Mouse (Mus musculus): ENCODE measurements around the gene B830017H08Rik.

The B830017H08Rik gene

DNA sequence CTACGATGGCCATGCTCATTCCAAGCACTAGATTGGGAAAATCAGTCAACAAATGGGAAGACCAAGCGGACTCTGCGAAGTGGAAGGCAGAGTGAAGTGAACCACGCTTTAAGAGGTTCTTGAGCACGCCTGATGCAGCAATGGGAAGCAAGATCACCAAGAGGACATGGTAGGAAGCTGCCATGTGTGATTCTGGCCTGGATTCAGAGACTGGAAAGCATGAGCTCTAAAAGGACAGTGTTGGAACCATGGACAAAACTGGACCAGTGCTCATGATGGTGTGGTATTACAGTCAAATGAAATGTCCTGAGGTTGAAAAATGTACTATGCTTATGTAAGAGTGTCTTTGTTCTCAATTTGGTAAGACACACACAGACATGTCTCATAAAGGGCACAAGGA, 18.4 kb downstream of the B830017H08Rik start:
- DNase-seq (ENCODE audit: low read depth) = no peak

DNA sequence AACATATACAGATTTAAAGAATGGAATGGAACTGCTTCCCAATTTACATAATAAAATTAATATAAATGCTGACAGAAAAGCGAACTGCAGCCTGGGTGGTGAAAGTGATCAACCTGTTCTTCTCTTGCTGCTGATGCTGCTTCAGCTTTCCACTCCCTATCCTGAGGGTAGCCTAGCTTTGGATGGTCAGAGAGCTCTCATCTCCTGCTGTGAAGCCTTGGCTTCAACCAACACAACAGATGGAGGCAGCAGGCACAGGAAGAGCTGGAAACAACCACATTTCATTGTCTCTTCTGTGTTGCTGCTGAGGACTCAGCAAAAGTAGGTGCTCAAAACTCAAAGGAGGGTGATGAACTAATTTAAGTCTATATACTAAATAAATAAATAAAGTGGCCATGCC, 18.9 kb downstream of the B830017H08Rik start:
- DNase-seq (ENCODE audit: low read depth) = no peak

- DNase-seq (ENCODE audit: low read depth) = no peak
Measured at GRCm38 (mm10) chr16:17853263-17853662, 20.3 kb downstream of the B830017H08Rik start.

DNA sequence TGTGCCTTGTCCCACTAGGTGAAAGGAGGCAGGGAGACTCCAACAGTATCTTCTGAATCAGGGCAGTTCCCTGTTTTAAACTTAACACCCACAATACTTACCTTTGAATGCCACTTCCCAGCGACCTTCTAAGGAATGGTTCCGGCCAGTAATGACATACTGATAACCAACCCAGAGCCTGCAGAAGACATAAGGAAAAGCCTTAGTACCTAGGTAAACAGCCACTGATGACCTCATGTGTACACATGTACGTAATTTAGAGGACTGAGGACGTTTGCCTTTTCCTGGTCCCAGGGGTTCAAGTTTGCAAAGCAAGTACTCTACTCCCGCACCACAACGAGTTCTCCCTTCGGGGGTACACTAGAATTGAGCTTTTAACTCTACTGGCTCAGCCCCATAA, 24.2 kb downstream of the B830017H08Rik start:
- DNase-seq (ENCODE audit: low read depth) = no peak

GRCm38 (mm10) chr16:17858592-17858991, 25.7 kb downstream of the B830017H08Rik start:
- DNase-seq (ENCODE audit: low read depth) = peak; percentile 37

GRCm38 (mm10) chr16:17865293-17865692, 32.4 kb downstream of the B830017H08Rik start:
- DNase-seq (ENCODE audit: low read depth) = no peak

DNA sequence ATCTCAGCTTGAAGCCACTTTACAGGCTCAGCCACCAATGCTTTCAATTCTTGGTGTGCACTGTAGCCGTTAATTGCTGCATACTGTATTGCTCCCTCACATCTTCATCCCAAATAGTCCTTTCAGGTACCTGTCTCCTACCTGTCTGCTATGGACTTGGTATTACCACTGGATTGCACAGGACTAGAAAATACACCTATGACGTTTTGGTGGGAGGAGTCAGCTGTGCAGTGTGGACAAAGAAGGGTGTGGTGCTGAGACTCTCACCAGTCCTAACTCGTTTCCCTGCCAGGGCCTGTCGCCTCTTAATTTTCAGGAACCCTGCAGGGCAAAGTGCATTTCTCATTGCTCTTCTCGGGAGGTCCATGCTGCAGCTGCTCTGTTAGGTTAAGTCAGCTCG, 32.8 kb downstream of the B830017H08Rik start:
- DNase-seq (ENCODE audit: low read depth) = no peak

DNA sequence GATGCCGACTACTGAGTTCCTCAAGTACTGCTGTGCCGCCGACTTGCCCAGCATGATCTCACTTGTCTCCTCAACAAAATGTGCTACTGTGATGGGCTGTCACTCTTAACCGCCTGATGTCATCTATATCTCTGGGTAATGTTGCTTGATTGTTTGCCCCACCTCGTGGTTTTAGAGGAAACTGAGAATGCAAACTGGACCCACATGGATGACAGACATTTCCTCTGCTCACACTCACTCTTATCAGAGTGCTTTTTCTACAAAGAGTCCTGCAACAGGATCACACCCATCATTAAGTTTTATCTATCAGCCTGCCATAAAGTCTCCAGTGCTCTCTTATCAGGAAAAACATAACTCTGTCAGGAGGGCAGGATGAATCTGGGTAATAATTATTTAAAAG, 38.3 kb downstream of the B830017H08Rik start:
- DNase-seq (ENCODE audit: low read depth) = no peak

DNA sequence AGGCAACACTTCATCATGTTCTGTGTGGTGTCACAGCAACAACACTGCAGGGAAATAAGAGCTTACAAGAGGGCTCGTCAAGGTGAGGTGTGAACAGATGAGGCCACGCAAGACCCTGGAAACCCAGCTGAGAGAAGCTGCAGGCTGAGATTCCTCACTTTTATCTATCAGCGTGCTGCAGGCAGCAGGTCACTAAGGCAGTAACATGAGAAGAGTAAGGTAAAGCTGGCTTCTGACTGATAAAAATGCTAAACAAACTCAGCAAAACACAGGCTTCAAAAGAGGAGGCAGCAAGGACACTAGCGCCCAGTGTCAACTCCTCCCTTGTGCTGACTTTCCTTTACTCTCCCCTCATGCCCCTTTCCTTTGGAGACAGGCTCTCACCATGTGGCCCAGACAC, 40.1 kb downstream of the B830017H08Rik start:
- DNase-seq (ENCODE audit: low read depth) = no peak

DNA sequence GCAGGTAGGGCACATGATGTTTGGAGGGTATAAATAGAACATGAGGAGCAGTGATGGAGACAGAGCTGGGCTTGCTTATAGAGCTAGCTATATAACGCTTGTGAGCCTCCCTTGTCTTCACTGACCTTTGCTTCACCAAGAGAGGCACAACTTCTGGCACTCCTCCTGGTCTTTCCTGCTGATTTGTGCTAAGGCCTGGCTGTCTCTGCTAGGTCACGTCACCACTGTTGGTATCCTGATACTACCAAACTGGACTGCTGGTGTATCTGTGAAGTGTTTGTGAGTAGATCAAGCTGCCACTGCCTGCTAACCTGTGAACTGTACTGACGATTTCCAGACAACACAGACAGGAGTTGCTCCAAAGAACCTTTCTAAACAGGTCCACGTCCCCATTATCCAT, 42.3 kb downstream of the B830017H08Rik start:
- no peak for DNase-seq (ENCODE audit: low read depth)

DNA sequence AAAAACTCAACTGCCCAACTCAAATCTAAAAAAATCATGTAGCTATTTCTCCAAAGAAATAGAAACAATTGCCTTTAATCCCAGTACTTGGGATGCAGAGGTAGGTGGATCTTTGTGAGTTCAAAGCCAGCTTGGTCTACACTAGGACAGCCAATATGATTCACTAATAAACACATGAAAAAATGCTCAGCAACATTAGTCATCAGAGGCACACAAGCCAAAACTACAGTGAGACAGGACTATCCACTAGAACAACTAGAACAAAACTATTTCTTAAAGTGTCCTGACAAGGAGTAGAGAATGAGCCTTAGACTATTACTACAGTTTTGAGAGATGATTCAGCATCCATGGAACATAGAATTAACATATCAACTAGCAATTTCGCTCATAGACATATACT, 43.2 kb downstream of the B830017H08Rik start:
- no peak for DNase-seq (ENCODE audit: low read depth)

DNA sequence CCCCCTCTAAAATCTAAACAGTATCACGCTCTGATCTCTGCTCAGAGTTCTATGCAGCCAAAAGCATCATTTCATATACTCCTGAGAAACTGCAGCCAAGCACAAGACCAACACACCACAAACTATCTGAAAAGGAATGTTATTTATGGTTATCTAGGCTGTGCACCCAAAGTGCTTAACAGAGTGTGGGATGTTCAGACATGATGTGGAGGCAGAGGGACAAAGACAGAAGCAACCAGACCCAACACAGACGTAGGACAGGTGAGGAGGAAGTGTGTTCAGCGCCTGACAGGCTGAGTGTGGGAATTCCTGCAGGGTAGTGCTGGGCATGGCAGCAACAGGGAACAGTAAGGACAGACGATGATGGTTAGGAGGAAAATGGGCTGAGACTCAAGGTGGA, 46.6 kb downstream of the B830017H08Rik start:
- DNase-seq (ENCODE audit: low read depth) = no peak

GRCm38 (mm10) chr16:17882196-17882595, 49.3 kb downstream of the B830017H08Rik start:
- no peak for DNase-seq (ENCODE audit: low read depth)

DNA sequence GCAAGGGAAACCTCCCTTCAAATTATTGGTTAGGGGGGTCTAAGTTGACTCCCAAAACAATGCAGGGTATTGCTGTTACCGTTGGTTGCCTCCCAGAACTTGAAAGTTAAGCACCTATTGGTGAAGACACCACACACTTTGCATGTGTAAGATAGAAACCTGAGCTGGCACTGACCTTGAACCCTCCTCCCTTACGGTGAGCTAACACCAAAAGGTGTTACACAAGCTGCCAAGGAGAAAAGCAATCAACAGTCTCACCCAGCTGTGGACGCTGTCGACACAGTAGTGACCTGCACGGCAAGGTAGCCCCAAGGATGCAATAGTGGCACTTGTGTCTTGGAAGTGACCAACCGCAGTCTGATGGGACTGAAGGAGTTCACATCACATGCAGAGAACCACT, 51.2 kb downstream of the B830017H08Rik start:
- DNase-seq (ENCODE audit: low read depth) = no peak

All from naive thymus-derived CD4-positive, alpha-beta T cell, adult 2 months (primary cell).